Mouse (Mus musculus) MEL (cell line): ENCODE measurements around the gene Gm5415.

Experiments
- BHLHE40 ChIP-seq: IDR thresholded peaks from 2 replicates; pipeline ENCODE4 v1.6.1; 2012; ENCODE audit warnings: low read depth, mild to moderate bottlenecking, inconsistent platforms, low read length, improper control_type of control experiment, borderline replicate concordance
- CTCF ChIP-seq, 3 experiments: IDR thresholded peaks in 2 of 3; conservative IDR thresholded peaks in 1 of 3; 2 replicates each; pipeline ENCODE4 v1.5.1; 2011 to 2012; ENCODE audit warnings: low read length in 3 of 3, low read depth in 2 of 3, mild to moderate bottlenecking in 2 of 3, improper control_type of control experiment in 1 of 3, inconsistent platforms in 1 of 3, mixed read lengths in 1 of 3, moderate library complexity in 1 of 3; ENCODE audit not compliant: control insufficient read depth in 1 of 3, insufficient read depth in 1 of 3, poor library complexity in 1 of 3, severe bottlenecking in 1 of 3
- EP300 ChIP-seq, 2 experiments: IDR thresholded peaks; 2 replicates each; pipeline ENCODE4 v1.6.1; 2011; ENCODE audit warnings: improper control_type of control experiment in 2 of 2, low read length in 2 of 2, low read depth in 1 of 2, mild to moderate bottlenecking in 1 of 2
- ETS1 ChIP-seq: IDR thresholded peaks from 2 replicates; pipeline ENCODE4 v1.6.1; 2012; ENCODE audit warnings: low read depth, mild to moderate bottlenecking, inconsistent platforms, low read length, improper control_type of control experiment, moderate library complexity
- HCFC1 ChIP-seq: IDR thresholded peaks from 2 replicates; pipeline ENCODE4 v1.6.1; 2012; ENCODE audit warnings: low read depth, mild to moderate bottlenecking, inconsistent platforms, low read length, improper control_type of control experiment, moderate library complexity
- MAFK ChIP-seq: IDR thresholded peaks from 2 replicates; pipeline ENCODE4 v1.6.1; 2011; ENCODE audit warnings: low read depth, mild to moderate bottlenecking, low read length, improper control_type of control experiment, borderline replicate concordance
- MAZ ChIP-seq: IDR thresholded peaks from 2 replicates; pipeline ENCODE4 v1.6.1; 2012; ENCODE audit warnings: low read depth, mild to moderate bottlenecking, inconsistent platforms, low read length, improper control_type of control experiment
- NELFE ChIP-seq: IDR thresholded peaks from 2 replicates; pipeline ENCODE4 v1.6.1; 2011; ENCODE audit warnings: low read depth, low read length, improper control_type of control experiment
- POLR2A ChIP-seq, 2 experiments: IDR thresholded peaks; 2 replicates each; pipeline ENCODE4 v1.6.1; 2011 to 2012; ENCODE audit warnings: low read length in 2 of 2, mild to moderate bottlenecking in 2 of 2, control low read depth in 1 of 2, improper control_type of control experiment in 1 of 2, low read depth in 1 of 2, moderate library complexity in 1 of 2; ENCODE audit not compliant: control insufficient read depth in 1 of 2, insufficient read depth in 1 of 2, poor library complexity in 1 of 2
- TAL1 ChIP-seq: IDR thresholded peaks from 2 replicates; pipeline ENCODE4 v1.6.1; 2012; ENCODE audit warnings: mild to moderate bottlenecking, inconsistent platforms, low read length, moderate library complexity, mixed read lengths
- TBP ChIP-seq: IDR thresholded peaks from 2 replicates; pipeline ENCODE4 v1.8.0; 2011; ENCODE audit warnings: low read depth, low read length, improper control_type of control experiment
- UBTF ChIP-seq: IDR thresholded peaks from 2 replicates; pipeline ENCODE4 v1.6.1; 2012; ENCODE audit warnings: low read depth, mild to moderate bottlenecking, inconsistent platforms, low read length, improper control_type of control experiment, moderate library complexity, borderline replicate concordance; ENCODE audit not compliant: insufficient read depth
- ZKSCAN1 ChIP-seq: IDR thresholded peaks from 2 replicates; pipeline ENCODE4 v1.6.1; 2012; ENCODE audit warnings: low read depth, mild to moderate bottlenecking, inconsistent platforms, low read length, improper control_type of control experiment, moderate library complexity
- ZNF384 ChIP-seq: IDR thresholded peaks from 2 replicates; pipeline ENCODE4 v1.6.1; 2012; ENCODE audit warnings: low read depth, mild to moderate bottlenecking, inconsistent platforms, low read length, improper control_type of control experiment

GRCm38 (mm10) chr1:32503381-32503780, 43.7 kb downstream of the Gm5415 start:
- no peak for TF ChIP-seq ZNF384
- TF ChIP-seq TAL1 = no peak
- TF ChIP-seq CTCF (IDR thresholded peaks at IDR 0.05 in 2 of 3, conservative IDR thresholded peaks at IDR 0.05 in 1 of 3; ENCODE audit: control insufficient read depth in 1 of 3, insufficient read depth in 1 of 3, low read depth in 2 of 3, low read length in 3 of 3, poor library complexity in 1 of 3, severe bottlenecking in 1 of 3) = no peak
- TF ChIP-seq POLR2A (IDR thresholded peaks at IDR 0.05; ENCODE audit: control insufficient read depth in 1 of 2, insufficient read depth in 1 of 2, low read depth in 1 of 2, low read length in 2 of 2, poor library complexity in 1 of 2) = no peak
- TF ChIP-seq TBP = no peak
- no peak for TF ChIP-seq NELFE
- TF ChIP-seq ETS1 = no peak
- no peak for TF ChIP-seq EP300 (IDR thresholded peaks at IDR 0.05; ENCODE audit: low read depth in 1 of 2, low read length in 2 of 2)
- no peak for TF ChIP-seq MAZ
- TF ChIP-seq MAFK = no peak
- no peak for TF ChIP-seq ZKSCAN1
- TF ChIP-seq UBTF = no peak
- no peak for TF ChIP-seq BHLHE40
- no peak for TF ChIP-seq HCFC1
